Mouse (Mus musculus) kidney, postnatal 36 days (tissue): ENCODE data around the gene Cnmd.

ENCODE experiments used
- DNase-seq, 2 experiments: peaks; one replicate each; pipeline ENCODE4 v3.0.0; 2021 to 2022; ENCODE audit warnings: mixed read lengths in 2 of 2

Cnmd gene

GRCm38 (mm10) chr14:79662001-79662400, at the start of gene Cnmd:
TSS of gene Cnmd (minus strand) at chr14:79662170.
- no peak for DNase-seq

GRCm38 (mm10) chr14:79711301-79711700, 49.3 kb upstream of the Cnmd start:
- DNase-seq = no peak

- no peak for DNase-seq
Observed at GRCm38 (mm10) chr14:79703523-79704172, 41.7 kb upstream of the Cnmd start.

DNA sequence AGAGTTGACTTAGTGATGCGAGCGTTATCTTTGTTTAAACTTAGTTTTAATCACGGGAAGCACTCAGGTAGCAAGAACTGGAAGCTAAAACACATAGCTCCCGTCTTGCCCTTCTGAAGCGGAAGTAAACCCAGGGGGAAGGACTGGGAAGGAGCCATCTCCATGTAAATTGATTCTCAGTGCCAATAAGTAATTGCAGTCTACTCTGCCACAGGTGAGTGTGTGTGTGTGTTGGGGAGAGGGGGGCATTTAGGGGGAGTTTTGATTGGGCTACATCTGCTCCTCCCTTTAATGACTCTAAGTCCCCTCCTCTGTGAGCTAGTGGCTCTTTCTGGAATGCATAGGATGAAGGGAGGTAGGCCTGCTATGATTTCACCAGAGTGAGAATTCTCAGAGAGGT, 39.6 kb upstream of the Cnmd start:
- no peak for DNase-seq

DNA sequence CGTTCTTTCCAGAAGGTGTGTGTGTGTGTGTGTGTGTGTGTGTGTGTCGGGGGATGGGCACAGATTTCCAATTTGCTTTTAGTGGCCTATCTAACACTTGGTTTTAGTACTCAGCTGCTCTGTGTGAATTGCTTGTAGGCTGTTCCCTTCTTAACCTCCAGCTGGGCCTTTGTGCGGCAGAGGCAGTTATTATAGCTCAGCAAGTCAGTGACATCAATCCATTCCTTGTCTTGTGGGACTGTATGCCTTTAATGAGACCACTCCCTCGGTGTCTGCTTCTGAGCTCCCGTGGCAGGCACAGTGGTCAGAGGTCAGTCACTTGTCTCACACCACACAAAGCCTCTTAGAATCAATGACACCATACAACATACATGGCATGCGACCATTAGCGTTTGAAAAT, 39.1 kb upstream of the Cnmd start:
- no peak for DNase-seq

DNA sequence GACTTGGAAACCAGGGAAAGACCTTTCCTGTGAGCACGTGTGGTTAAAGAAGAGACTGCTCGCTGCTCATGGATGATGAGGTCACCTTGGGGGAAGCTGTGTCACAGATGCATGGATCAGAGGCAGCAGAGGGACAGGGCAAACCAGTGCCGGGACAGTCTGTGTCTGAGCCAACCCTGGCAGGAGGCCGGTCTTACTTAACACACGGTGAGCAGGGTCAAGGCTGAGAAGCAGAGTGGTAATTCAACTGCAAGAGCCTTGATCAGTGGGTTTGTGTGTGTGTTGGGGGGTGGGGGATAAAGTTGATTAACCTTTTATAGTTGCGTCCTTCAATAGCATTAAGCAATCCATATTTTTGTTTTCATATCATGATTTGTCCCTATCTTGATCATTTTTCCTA, 37.4 kb upstream of the Cnmd start:
- DNase-seq = no peak

- no peak for DNase-seq
Observed at GRCm38 (mm10) chr14:79690068-79690844, 28.3 kb upstream of the Cnmd start.

DNA sequence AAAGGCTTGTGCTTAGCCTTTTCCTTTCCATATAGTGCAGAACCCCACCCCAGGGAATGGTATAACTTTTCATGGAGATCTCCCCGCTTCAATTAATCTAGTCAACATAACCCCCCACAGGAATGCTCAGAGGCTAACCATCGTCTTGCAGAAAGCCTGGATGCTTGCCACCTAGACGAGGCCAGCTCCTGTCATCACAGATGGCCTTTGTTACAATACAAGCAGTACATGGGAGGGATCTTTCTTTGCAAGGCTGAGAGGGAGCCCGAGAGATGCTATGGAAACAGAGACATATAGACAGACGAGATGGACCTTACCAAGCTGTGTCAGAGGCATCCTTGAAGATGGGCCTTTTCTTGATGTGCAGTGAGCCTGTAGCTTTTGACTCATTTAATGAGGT, 18.7 kb upstream of the Cnmd start:
- DNase-seq = no peak

GRCm38 (mm10) chr14:79677891-79678687, 16.1 kb upstream of the Cnmd start:
- DNase-seq = no peak

DNA sequence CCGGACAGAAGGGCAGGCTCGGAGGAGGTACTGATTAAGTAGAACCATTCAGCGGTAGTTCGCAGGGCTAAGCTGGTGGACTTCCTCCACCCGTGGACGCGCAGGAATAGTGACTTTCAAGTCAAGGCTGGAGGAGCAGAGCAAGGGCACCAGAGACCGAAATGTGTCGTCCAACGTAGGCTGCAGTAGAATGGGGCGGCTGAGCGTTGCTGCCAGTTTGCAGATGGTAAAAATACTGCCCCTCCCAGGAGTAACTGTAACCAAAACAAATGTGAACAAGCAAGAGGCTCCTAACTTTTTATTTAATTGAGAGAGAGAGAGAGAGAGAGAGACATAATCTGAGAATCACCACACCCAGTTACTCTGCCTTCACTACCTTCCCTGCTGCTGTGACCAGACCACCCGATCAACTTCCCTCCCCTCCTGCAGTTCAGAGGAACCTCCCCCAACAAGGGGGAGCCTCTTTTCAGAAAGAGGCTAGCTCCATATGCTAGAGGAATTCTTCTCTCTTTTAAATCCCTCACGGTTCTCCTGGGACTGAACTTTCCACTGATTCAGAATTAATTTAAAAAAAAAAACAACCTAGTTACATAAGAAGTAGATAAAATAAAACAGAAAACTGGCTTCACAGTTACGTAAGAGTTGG, 15.3 kb upstream of the Cnmd start:
- DNase-seq = peak in 1 of 2 experiments; percentile 7

- DNase-seq = peak in 1 of 2 experiments; percentile 3
Observed at GRCm38 (mm10) chr14:79673083-79674013, 11.4 kb upstream of the Cnmd start.

- no peak for DNase-seq
Observed at GRCm38 (mm10) chr14:79672567-79672966, 10.6 kb upstream of the Cnmd start.

GRCm38 (mm10) chr14:79671008-79671407, 9.0 kb upstream of the Cnmd start:
- no peak for DNase-seq

DNA sequence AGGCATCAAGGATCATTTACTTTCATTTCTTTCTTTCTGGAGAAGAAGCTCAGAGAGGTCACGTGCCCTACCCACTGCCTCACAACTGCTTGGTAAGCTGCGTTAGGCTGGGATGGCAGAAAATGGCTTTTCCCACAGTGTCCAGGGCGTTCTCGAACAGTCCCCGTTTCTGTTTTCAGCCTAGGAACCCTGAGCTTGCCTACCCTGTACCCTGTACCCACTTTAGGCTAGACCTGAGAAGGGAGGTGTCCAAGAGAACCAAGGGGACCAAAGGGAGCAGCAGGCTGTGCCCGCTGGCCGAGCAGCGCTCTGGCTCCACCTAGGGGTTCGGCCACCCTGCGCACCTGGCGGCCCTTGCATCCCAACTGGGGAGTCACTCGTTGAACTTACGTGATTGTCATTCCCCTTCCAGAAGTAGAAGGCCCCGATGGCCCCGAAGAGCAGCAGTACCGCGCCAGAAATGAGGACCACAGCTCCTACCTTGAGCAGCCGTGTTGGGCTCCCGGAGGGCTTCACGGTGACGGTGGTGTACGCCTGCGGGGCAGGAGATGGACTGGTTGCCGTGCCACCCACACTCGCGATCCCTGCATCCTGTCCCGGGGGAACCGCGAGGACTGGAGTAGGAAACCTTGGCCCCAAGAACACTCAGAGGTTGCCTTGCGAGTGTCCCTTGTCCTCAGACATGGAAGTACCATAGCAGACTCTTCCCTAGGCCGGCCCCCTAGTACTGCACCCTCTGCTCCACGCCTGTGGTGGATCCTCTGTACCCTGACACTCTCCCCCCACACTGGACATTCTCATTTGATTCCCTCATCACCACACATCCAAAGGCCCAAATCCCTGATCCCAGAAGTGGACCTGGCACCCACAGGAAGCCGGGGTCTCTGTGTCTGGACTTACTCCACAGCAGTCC, 709 bp downstream of the Cnmd start:
- peak; percentile 61 to 87 for DNase-seq

DNA sequence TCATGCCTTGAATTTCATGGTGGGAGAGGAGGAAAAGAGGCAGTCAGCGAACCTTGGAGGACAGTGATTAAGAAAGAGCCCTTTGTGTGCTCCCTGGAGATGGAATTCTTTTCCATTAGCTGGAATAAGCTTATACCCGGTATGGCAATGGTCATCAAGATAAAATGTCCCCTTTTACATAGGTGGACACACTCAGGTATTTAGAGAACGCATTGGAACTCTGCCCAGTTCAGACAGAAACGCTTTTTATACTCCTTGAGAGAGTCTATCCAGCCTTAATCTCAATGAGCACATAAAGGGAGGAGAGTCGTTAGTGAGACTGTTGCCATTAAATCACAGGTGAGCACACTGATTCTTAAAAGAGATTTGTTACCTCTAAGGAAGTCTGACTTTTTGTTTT, 1.5 kb downstream of the Cnmd start:
- DNase-seq = no peak

GRCm38 (mm10) chr14:79658748-79659508, 3.0 kb downstream of the Cnmd start:
- no peak for DNase-seq

GRCm38 (mm10) chr14:79658286-79658685, 3.7 kb downstream of the Cnmd start:
- no peak for DNase-seq

DNA sequence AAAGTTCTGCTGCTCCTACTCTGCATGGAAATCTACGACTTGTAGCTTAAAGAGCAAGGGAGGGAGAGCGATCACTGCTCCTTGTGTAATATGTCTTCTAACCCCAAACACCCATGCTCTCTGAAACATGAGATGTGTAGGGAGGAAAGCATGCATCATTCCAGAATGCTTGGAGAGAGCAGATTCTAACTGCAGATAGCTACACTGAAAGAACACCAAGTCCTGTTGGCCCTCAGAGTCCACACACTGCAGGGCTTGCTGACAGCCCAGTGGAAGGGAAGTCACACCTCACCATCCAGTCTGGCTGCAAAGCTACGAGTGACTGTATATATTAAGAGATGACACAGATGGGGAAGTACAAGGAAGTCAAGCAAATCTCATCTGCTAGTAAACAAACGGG, 9.3 kb downstream of the Cnmd start:
- DNase-seq = no peak

DNA sequence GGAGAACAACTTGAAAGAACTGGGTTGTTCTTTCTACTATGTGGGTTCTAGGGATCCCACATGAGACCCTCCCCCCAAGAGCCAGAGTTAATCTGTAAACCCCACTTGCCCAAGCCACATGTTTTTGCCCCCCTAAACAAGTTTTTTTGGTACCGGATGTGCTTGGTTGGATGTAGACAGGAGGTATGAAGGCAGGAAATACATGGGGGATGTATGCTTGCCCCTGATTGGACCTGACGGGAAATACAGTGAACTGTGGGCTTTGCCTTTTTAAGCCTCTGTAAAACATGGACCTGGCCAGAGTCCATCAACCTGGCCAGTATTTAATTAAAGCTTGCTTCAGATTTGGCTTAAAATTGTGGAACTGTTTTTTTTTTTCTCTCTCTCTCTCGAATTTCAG, 12.3 kb downstream of the Cnmd start:
- no peak for DNase-seq

DNA sequence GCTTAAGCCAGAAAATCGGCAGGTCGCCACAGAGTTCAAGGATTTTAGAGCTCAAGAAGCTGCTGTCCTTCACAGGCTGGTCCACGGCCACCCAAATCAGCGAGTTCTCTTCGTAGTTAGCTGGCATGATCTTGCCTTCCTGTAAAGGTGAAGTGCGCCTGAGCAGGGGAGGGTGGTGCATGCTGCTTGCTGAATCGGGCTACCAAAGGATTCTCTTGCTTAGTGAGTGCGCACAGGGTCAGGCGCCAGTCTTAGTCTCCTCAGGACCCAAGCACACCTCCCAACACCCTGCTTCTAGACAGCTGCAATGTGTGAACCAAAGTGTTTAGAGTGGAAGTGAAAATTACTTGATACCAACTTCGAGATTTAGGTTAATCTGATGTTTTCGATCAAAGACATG, 16.6 kb downstream of the Cnmd start:
- DNase-seq = no peak
